Mouse (Mus musculus): Measurements from ENCODE around the gene Ccdc12. TPM values are rescaled to one million over a fixed set of nuclear protein-coding genes. Genes with fewer than 3 reads are reported as not detected.

Gene Ccdc12
- polyA plus RNA-seq, 1 experiment from 2014 or later: 118 TPM

- Histone ChIP-seq H3K4me1 (peaks cover 67% of the 10 kb centered on the region), H3K4me2 (replicated peaks) (no peak overlapping the region), H3K27ac (no peak overlapping the region), H3K9ac (no peak overlapping the region), H3K36me3 (peaks cover 9% of the 10 kb centered on the region; the same call in 1 of the 2 replicates), H3K4me3 (no peak overlapping the region), H3K9me3 (no peaks in the 10 kb centered on the region), H3K27me3 (no peaks in the 10 kb centered on the region)
- ATAC-seq (ENCODE audit: insufficient number of reproducible peaks, insufficient read depth, low FRiP score, low TSS enrichment): no peak
- 77% methylated on average over 7 of the region's 7 CpGs for WGBS
These were observed 77.9 kb downstream of the Ccdc12 start for GRCm38 (mm10) chr9:110734154-110734553.

GRCm38 (mm10) chr9:110736362-110736761, 80.1 kb downstream of the Ccdc12 start:
- Histone ChIP-seq H3K27me3 (peaks cover 4% of the 10 kb centered on the region; the same call in 1 of the 2 replicates), H3K9ac (peak overlapping the region; percentile 11), H3K4me2 (replicated peaks) (peak overlapping the region; percentile 10; the same call in 1 of the 2 replicates), H3K9me3 (no peaks in the 10 kb centered on the region), H3K27ac (peak overlapping the region; percentile 26; the same call in 1 of the 2 replicates), H3K4me1 (peaks cover 82% of the 10 kb centered on the region), H3K4me3 (no peak overlapping the region), H3K36me3 (0 out of 2 replicates have a peak, but pooled peaks cover 2% of the 10 kb centered on the region)
- WGBS: 33% methylated on average over 9 of the region's 9 CpGs
- no peak for ATAC-seq (ENCODE audit: insufficient number of reproducible peaks, insufficient read depth, low FRiP score, low TSS enrichment)

- Histone ChIP-seq H3K4me2 (replicated peaks) (no peak overlapping the region), H3K27me3 (peaks cover 4% of the 10 kb centered on the region; the same call in 1 of the 2 replicates), H3K9me3 (no peaks in the 10 kb centered on the region), H3K9ac (no peak overlapping the region), H3K36me3 (no peaks in the 10 kb centered on the region), H3K4me1 (peaks cover 71% of the 10 kb centered on the region), H3K4me3 (no peak overlapping the region), H3K27ac (no peak overlapping the region)
- ATAC-seq (ENCODE audit: insufficient number of reproducible peaks, insufficient read depth, low FRiP score, low TSS enrichment): no peak
- 18% methylated on average over 1 of the region's 1 CpGs for WGBS
These were observed 81.8 kb downstream of the Ccdc12 start for GRCm38 (mm10) chr9:110738054-110738453.

GRCm38 (mm10) chr9:110739961-110740360, 83.7 kb downstream of the Ccdc12 start:
- Histone ChIP-seq H3K36me3 (no peaks in the 10 kb centered on the region), H3K27me3 (peaks cover 15% of the 10 kb centered on the region; the same call in 1 of the 2 replicates), H3K9me3 (no peaks in the 10 kb centered on the region), H3K9ac (no peak overlapping the region), H3K4me2 (replicated peaks) (peak overlapping the region; percentile 70), H3K27ac (no peak overlapping the region), H3K4me3 (no peak overlapping the region), H3K4me1 (peaks cover 55% of the 10 kb centered on the region)
- no peak for ATAC-seq (ENCODE audit: insufficient number of reproducible peaks, insufficient read depth, low FRiP score, low TSS enrichment)
- 94% methylated on average over 7 of the region's 7 CpGs for WGBS

GRCm38 (mm10) chr9:110741711-110742294, 85.5 kb downstream of the Ccdc12 start, which contains the start of gene Myl3:
Myl3 (plus strand) TSS chr9:110741861.
- Histone ChIP-seq H3K4me2 (replicated peaks) (peak within 1 kb of the TSS; percentile 70), H3K27ac (peak within 1 kb of the TSS; percentile 97), H3K4me3 (peak within 1 kb of the TSS; percentile 80), H3K9me3 (no peaks in the 10 kb centered on the region), H3K36me3 (no peaks in the 10 kb centered on the region), H3K4me1 (peaks cover 47% of the 10 kb centered on the region), H3K27me3 (peaks cover 17% of the 10 kb centered on the region; the same call in 1 of the 2 replicates), H3K9ac (peak within 1 kb of the TSS; percentile 92)
- 0 out of 2 replicates have a peak, but pooled peaks have one; percentile 3 for ATAC-seq (ENCODE audit: insufficient number of reproducible peaks, insufficient read depth, low FRiP score, low TSS enrichment)
- 2% methylated on average over 17 of the region's 17 CpGs for WGBS

- Histone ChIP-seq H3K4me1 (peaks cover 42% of the 10 kb centered on the region), H3K36me3 (no peaks in the 10 kb centered on the region), H3K4me3 (peak overlapping the region; percentile 80), H3K9me3 (no peaks in the 10 kb centered on the region), H3K27ac (peak overlapping the region; percentile 97), H3K4me2 (replicated peaks) (peak overlapping the region; percentile 70), H3K27me3 (peaks cover 17% of the 10 kb centered on the region; the same call in 1 of the 2 replicates), H3K9ac (peak overlapping the region; percentile 92)
- under 1% methylated on average over 45 of the region's 71 CpGs for WGBS
- peak; percentile 64 for ATAC-seq (ENCODE audit: insufficient number of reproducible peaks, insufficient read depth, low FRiP score, low TSS enrichment)
These were observed 86.1 kb downstream of the Ccdc12 start for GRCm38 (mm10) chr9:110742295-110742950.

GRCm38 (mm10) chr9:110742951-110743455, 86.7 kb downstream of the Ccdc12 start:
- Histone ChIP-seq H3K9ac (peak overlapping the region; percentile 92), H3K27me3 (peaks cover 17% of the 10 kb centered on the region; the same call in 1 of the 2 replicates), H3K27ac (peak overlapping the region; percentile 97), H3K4me3 (peak overlapping the region; percentile 80), H3K36me3 (no peaks in the 10 kb centered on the region), H3K4me1 (peaks cover 39% of the 10 kb centered on the region), H3K9me3 (no peaks in the 10 kb centered on the region), H3K4me2 (replicated peaks) (peak overlapping the region; percentile 70)
- WGBS: under 1% methylated on average over 48 of the region's 49 CpGs
- peak; percentile 24; the same call in 1 of the 2 replicates for ATAC-seq (ENCODE audit: insufficient number of reproducible peaks, insufficient read depth, low FRiP score, low TSS enrichment)

GRCm38 (mm10) chr9:110743456-110744323, 87.4 kb downstream of the Ccdc12 start:
- H3K4me1 ChIP-seq: peaks cover 38% of the 10 kb centered on the region
- ATAC-seq (ENCODE audit: insufficient number of reproducible peaks, insufficient read depth, low FRiP score, low TSS enrichment): no peak

GRCm38 (mm10) chr9:110745752-110746151, 89.4 kb downstream of the Ccdc12 start:
- Histone ChIP-seq H3K4me3 (no peak overlapping the region), H3K27me3 (peaks cover 13% of the 10 kb centered on the region; the same call in 1 of the 2 replicates), H3K4me2 (replicated peaks) (no peak overlapping the region), H3K27ac (no peak overlapping the region), H3K9ac (no peak overlapping the region), H3K36me3 (no peaks in the 10 kb centered on the region), H3K4me1 (peaks cover 31% of the 10 kb centered on the region), H3K9me3 (no peaks in the 10 kb centered on the region)
- ATAC-seq (ENCODE audit: insufficient number of reproducible peaks, insufficient read depth, low FRiP score, low TSS enrichment): no peak
- 14% methylated on average over 5 of the region's 5 CpGs for whole genome bisulfite sequencing

More at GRCm38 (mm10) chr9:110743456-110744323, 87.4 kb downstream of the Ccdc12 start:
- Histone ChIP-seq H3K36me3 (no peaks in the 10 kb centered on the region), H3K4me2 (replicated peaks) (peak overlapping the region; percentile 70), H3K9ac (peak overlapping the region; percentile 92), H3K27me3 (peaks cover 17% of the 10 kb centered on the region; the same call in 1 of the 2 replicates), H3K9me3 (no peaks in the 10 kb centered on the region), H3K4me3 (peak overlapping the region; percentile 80), H3K27ac (peak overlapping the region; percentile 97)
- WGBS: 2% methylated on average over 46 of the region's 63 CpGs

GRCm38 (mm10) chr9:110746238-110746637, 89.9 kb downstream of the Ccdc12 start:
- Histone ChIP-seq H3K36me3 (no peaks in the 10 kb centered on the region), H3K4me1 (peaks cover 31% of the 10 kb centered on the region), H3K27ac (no peak overlapping the region), H3K4me2 (replicated peaks) (no peak overlapping the region), H3K9ac (no peak overlapping the region), H3K27me3 (peaks cover 13% of the 10 kb centered on the region; the same call in 1 of the 2 replicates), H3K9me3 (no peaks in the 10 kb centered on the region), H3K4me3 (no peak overlapping the region)
- no peak for ATAC-seq (ENCODE audit: insufficient number of reproducible peaks, insufficient read depth, low FRiP score, low TSS enrichment)
- WGBS: 30% methylated on average over 5 of the region's 5 CpGs

- Histone ChIP-seq H3K27me3 (0 out of 2 replicates have a peak, but pooled peaks cover 13% of the 10 kb centered on the region), H3K4me2 (replicated peaks) (no peak within 1 kb of the TSS), H3K4me3 (no peak within 1 kb of the TSS), H3K36me3 (no peaks in the 10 kb centered on the region), H3K9ac (no peak within 1 kb of the TSS), H3K27ac (no peak within 1 kb of the TSS), H3K9me3 (no peaks in the 10 kb centered on the region), H3K4me1 (peaks cover 32% of the 10 kb centered on the region)
- 52% methylated on average over 7 of the region's 7 CpGs for WGBS
- no peak for ATAC-seq (ENCODE audit: insufficient number of reproducible peaks, insufficient read depth, low FRiP score, low TSS enrichment)
These were observed 90.7 kb downstream of the Ccdc12 start, which contains the start of gene Pth1r for GRCm38 (mm10) chr9:110746961-110747360. Pth1r (minus strand) TSS chr9:110747145.
